Mouse (Mus musculus) erythroblast, embryonic 14.5 days (primary cell): Measurements from ENCODE around the gene Psmd8. TPM values are rescaled to one million over a fixed set of nuclear protein-coding genes. Genes with fewer than 3 reads are reported as not detected.
A peak's percentile ranks its signal among the peaks of the same experiment; 100 is the strongest.
"Not testable (repeated sequence)": the region's sequence is repeated elsewhere in the genome, so short reads cannot be mapped to it uniquely, and the experiment has no call there.

Experiments
- H3K27me3 ChIP-seq: 2 replicates; pipeline ENCODE4 v1.6.1; 2012; ENCODE audit warnings: inconsistent platforms; ENCODE audit not compliant: control insufficient read depth
- H3K36me3 ChIP-seq: 2 replicates; pipeline ENCODE4 v1.6.1; 2012; ENCODE audit warnings: mild to moderate bottlenecking, inconsistent platforms; ENCODE audit not compliant: control insufficient read depth
- H3K4me1 ChIP-seq: 2 replicates; pipeline ENCODE4 v1.6.1; 2012; ENCODE audit warnings: inconsistent platforms; ENCODE audit not compliant: control insufficient read depth
- H3K4me3 ChIP-seq: replicated peaks from 2 replicates; pipeline ENCODE3; 2012; ENCODE audit warnings: moderate library complexity, mild to moderate bottlenecking, inconsistent platforms
- H3K9me3 ChIP-seq: 2 replicates; pipeline ENCODE4 v1.6.1; 2012; ENCODE audit warnings: low read length, inconsistent platforms, mixed read lengths; ENCODE audit not compliant: control insufficient read depth
- GATA1 ChIP-seq: IDR thresholded peaks from 2 replicates; pipeline ENCODE4 v1.6.1; 2012; ENCODE audit warnings: low read length, inconsistent platforms, mixed read lengths
- TAL1 ChIP-seq: IDR thresholded peaks from 3 replicates; pipeline ENCODE4 v1.6.1; 2012; ENCODE audit warnings: low read length, inconsistent platforms, mixed read lengths
- polyA plus RNA-seq: library from polyadenylated mRNA; stranded (reverse); fragments of >175 nt; gene quantifications from 2 replicates; pipeline ENCODE4 v1.2.3, GENCODE M21; 2012

Psmd8 gene
- polyA plus RNA-seq, 1 experiment, result 15.7 TPM

- Histone ChIP-seq H3K27me3 (peaks cover 12% of the 10 kb centered on the region), H3K4me1 (peaks cover 26% of the 10 kb centered on the region)
Measured at GRCm38 (mm10) chr7:29212199-29212765, 31.8 kb upstream of the Psmd8 start.

GRCm38 (mm10) chr7:29211415-29212198 lies 31.1 kb upstream of the Psmd8 start:
- H3K27me3 ChIP-seq, result peaks cover 12% of the 10 kb centered on the region
- H3K36me3 ChIP-seq, result no peaks in the 10 kb centered on the region
- TF ChIP-seq TAL1 (no peak), GATA1 (no peak)
- H3K4me3 ChIP-seq, result peak overlapping the region; percentile 48
- peaks cover 26% of the 10 kb centered on the region for H3K4me1 ChIP-seq
- H3K9me3 ChIP-seq, result peaks cover 4% of the 10 kb centered on the region; the same call in 1 of the 2 replicates

More at GRCm38 (mm10) chr7:29212199-29212765, 31.8 kb upstream of the Psmd8 start:
- peak overlapping the region; percentile 48 for H3K4me3 ChIP-seq
- H3K9me3 ChIP-seq, result peaks cover 4% of the 10 kb centered on the region; the same call in 1 of the 2 replicates
- TF ChIP-seq GATA1 (no peak), TAL1 (no peak)
- no peaks in the 10 kb centered on the region for H3K36me3 ChIP-seq

- H3K4me1 ChIP-seq, result peaks cover 26% of the 10 kb centered on the region
- not testable (repeated sequence) for H3K9me3 ChIP-seq, H3K36me3 ChIP-seq
- H3K27me3 ChIP-seq, result peaks cover 12% of the 10 kb centered on the region
- H3K4me3 ChIP-seq, result peak overlapping the region; percentile 48
Measured at GRCm38 (mm10) chr7:29211013-29211412, 30.5 kb upstream of the Psmd8 start.

- no peaks in the 10 kb centered on the region for H3K27me3 ChIP-seq
- no peaks in the 10 kb centered on the region for H3K36me3 ChIP-seq
- no peak for TF ChIP-seq TAL1
- no peak for TF ChIP-seq GATA1
- no peaks in the 10 kb centered on the region for H3K9me3 ChIP-seq
- H3K4me1 ChIP-seq, result no peaks in the 10 kb centered on the region
- no peak overlapping the region for H3K4me3 ChIP-seq
Measured at GRCm38 (mm10) chr7:29202577-29202976, 22.1 kb upstream of the Psmd8 start.

- H3K4me1 ChIP-seq, H3K36me3 ChIP-seq, H3K9me3 ChIP-seq, H3K4me3 ChIP-seq, H3K27me3 ChIP-seq: not testable (repeated sequence)
Measured at GRCm38 (mm10) chr7:29194230-29194629, 13.7 kb upstream of the Psmd8 start.

GRCm38 (mm10) chr7:29181323-29181722 lies 822 bp upstream of the Psmd8 start:
- H3K27me3 ChIP-seq, H3K9me3 ChIP-seq, H3K4me3 ChIP-seq: not testable (repeated sequence)
- peaks cover 24% of the 10 kb centered on the region for H3K36me3 ChIP-seq
- H3K4me1 ChIP-seq, result peaks cover 25% of the 10 kb centered on the region

GRCm38 (mm10) chr7:29180854-29181236 lies 344 bp upstream of the Psmd8 start:
- Histone ChIP-seq H3K9me3 (no peaks in the 10 kb centered on the region), H3K27me3 (no peaks in the 10 kb centered on the region), H3K4me1 (peaks cover 25% of the 10 kb centered on the region), H3K36me3 (peaks cover 28% of the 10 kb centered on the region), H3K4me3 (peak overlapping the region; percentile 82)
- no peak for TF ChIP-seq TAL1

- H3K4me3 ChIP-seq, result peak overlapping the region; percentile 82
- peaks cover 44% of the 10 kb centered on the region for H3K36me3 ChIP-seq
- no peaks in the 10 kb centered on the region for H3K9me3 ChIP-seq
- no peaks in the 10 kb centered on the region for H3K27me3 ChIP-seq
- H3K4me1 ChIP-seq, result peaks cover 25% of the 10 kb centered on the region
- TF ChIP-seq GATA1, result no peak
Measured at GRCm38 (mm10) chr7:29179323-29179722, 1.2 kb downstream of the Psmd8 start.

GRCm38 (mm10) chr7:29178106-29178505 lies 2.4 kb downstream of the Psmd8 start:
- Histone ChIP-seq H3K4me3 (peak overlapping the region; percentile 82), H3K4me1 (peaks cover 25% of the 10 kb centered on the region), H3K27me3 (peaks cover 8% of the 10 kb centered on the region), H3K36me3 (peaks cover 56% of the 10 kb centered on the region), H3K9me3 (no peaks in the 10 kb centered on the region)
- TF ChIP-seq TAL1, result no peak
- TF ChIP-seq GATA1, result no peak
